Mouse (Mus musculus): ENCODE measurements at regions not wholly inside any gene's neighbourhood (a gene's known extent, or its start where the extent isn't known, plus 50 kb on each side); places are given as distances from the start of the nearest gene placed in this dataset.
"Not testable (repeated sequence)": the region's sequence is repeated elsewhere in the genome, so short reads cannot be mapped to it uniquely, and the experiment has no call there.

GRCm38 (mm10) chr13:46018903-46019430 is 54.2 kb upstream of the Atxn1 start:
- ATAC-seq (replicated peaks; ENCODE audit: insufficient number of reproducible peaks, low FRiP score, low TSS enrichment), result no peak
- WGBS (ENCODE audit: insufficient replicate concordance), result 61% methylated on average over 13 of the region's 13 CpGs
- Histone ChIP-seq H3K4me2 (no peak overlapping the region), H3K4me1 (ENCODE audit: control insufficient read depth, insufficient read depth, low read length) (peaks cover 5% of the 10 kb centered on the region; the same call in 1 of the 2 replicates), H3K27me3 (ENCODE audit: control insufficient read depth, insufficient read depth, low read length) (no peaks in the 10 kb centered on the region), H3K9me3 (replicated peaks; ENCODE audit: control insufficient read depth, low read length) (no peaks in the 10 kb centered on the region), H3K27ac (ENCODE audit: low read depth, low read length) (no peak overlapping the region), H3K4me3 (ENCODE audit: low read depth, low read length) (no peak overlapping the region), H3K9ac (ENCODE audit: low read depth, low read length) (no peak overlapping the region), H3K36me3 (ENCODE audit: control insufficient read depth, insufficient read depth, low read length) (no peaks in the 10 kb centered on the region)

GRCm38 (mm10) chr13:46017742-46018141 is 52.9 kb upstream of the Atxn1 start:
- no peak for ATAC-seq (replicated peaks; ENCODE audit: insufficient number of reproducible peaks, low FRiP score, low TSS enrichment)
- H3K4me1 ChIP-seq (ENCODE audit: control insufficient read depth, insufficient read depth, low read length), result peaks cover 5% of the 10 kb centered on the region; the same call in 1 of the 2 replicates
- H3K4me3 ChIP-seq (ENCODE audit: low read depth, low read length), result no peak overlapping the region
- no peak overlapping the region for H3K9ac ChIP-seq (ENCODE audit: low read depth, low read length)
- H3K27me3 ChIP-seq (ENCODE audit: control insufficient read depth, insufficient read depth, low read length), result no peaks in the 10 kb centered on the region
- no peak overlapping the region for H3K27ac ChIP-seq (ENCODE audit: low read depth, low read length)
- H3K36me3 ChIP-seq (ENCODE audit: control insufficient read depth, insufficient read depth, low read length), result no peaks in the 10 kb centered on the region
- WGBS (ENCODE audit: insufficient replicate concordance), result 87% methylated on average over 5 of the region's 5 CpGs
- H3K4me2 ChIP-seq, result no peak overlapping the region
- H3K9me3 ChIP-seq (replicated peaks; ENCODE audit: control insufficient read depth, low read length), result no peaks in the 10 kb centered on the region

- H3K4me1 ChIP-seq (ENCODE audit: control insufficient read depth, insufficient read depth, low read length); H3K9me3 ChIP-seq (replicated peaks; ENCODE audit: control insufficient read depth, low read length); H3K4me3 ChIP-seq (ENCODE audit: low read depth, low read length); H3K27me3 ChIP-seq (ENCODE audit: control insufficient read depth, insufficient read depth, low read length); H3K9ac ChIP-seq (ENCODE audit: low read depth, low read length); H3K27ac ChIP-seq (ENCODE audit: low read depth, low read length); H3K4me2 ChIP-seq; H3K36me3 ChIP-seq (ENCODE audit: control insufficient read depth, insufficient read depth, low read length); ATAC-seq (replicated peaks; ENCODE audit: insufficient number of reproducible peaks, low FRiP score, low TSS enrichment): not testable (repeated sequence)
- WGBS (ENCODE audit: insufficient replicate concordance), result 50% methylated on average over 2 of the region's 2 CpGs
Measured at GRCm38 (mm10) chr13:46017011-46017410, 52.2 kb upstream of the Atxn1 start.

GRCm38 (mm10) chr13:46015231-46015630 is 50.4 kb upstream of the Atxn1 start:
- 83% methylated on average over 7 of the region's 7 CpGs for WGBS (ENCODE audit: insufficient replicate concordance)
- ATAC-seq (replicated peaks; ENCODE audit: insufficient number of reproducible peaks, low FRiP score, low TSS enrichment), result no peak

GRCm38 (mm10) chr13:46014637-46015036 is 49.8 kb upstream of the Atxn1 start:
- WGBS (ENCODE audit: insufficient replicate concordance), result 68% methylated on average over 2 of the region's 2 CpGs
- Histone ChIP-seq H3K36me3 (ENCODE audit: control insufficient read depth, insufficient read depth, low read length) (no peaks in the 10 kb centered on the region), H3K9ac (ENCODE audit: low read depth, low read length) (no peak overlapping the region), H3K27me3 (ENCODE audit: control insufficient read depth, insufficient read depth, low read length) (no peaks in the 10 kb centered on the region), H3K4me1 (ENCODE audit: control insufficient read depth, insufficient read depth, low read length) (peaks cover 4% of the 10 kb centered on the region; the same call in 1 of the 2 replicates), H3K9me3 (replicated peaks; ENCODE audit: control insufficient read depth, low read length) (no peaks in the 10 kb centered on the region), H3K27ac (ENCODE audit: low read depth, low read length) (no peak overlapping the region), H3K4me2 (no peak overlapping the region), H3K4me3 (ENCODE audit: low read depth, low read length) (no peak overlapping the region)
- no peak for ATAC-seq (replicated peaks; ENCODE audit: insufficient number of reproducible peaks, low FRiP score, low TSS enrichment)

More at GRCm38 (mm10) chr13:46015231-46015630, 50.4 kb upstream of the Atxn1 start:
- no peak overlapping the region for H3K4me3 ChIP-seq (ENCODE audit: low read depth, low read length)
- no peak overlapping the region for H3K4me2 ChIP-seq
- no peaks in the 10 kb centered on the region for H3K27me3 ChIP-seq (ENCODE audit: control insufficient read depth, insufficient read depth, low read length)
- H3K4me1 ChIP-seq (ENCODE audit: control insufficient read depth, insufficient read depth, low read length), result peaks cover 5% of the 10 kb centered on the region; the same call in 1 of the 2 replicates
- H3K9ac ChIP-seq (ENCODE audit: low read depth, low read length), result no peak overlapping the region
- H3K9me3 ChIP-seq (replicated peaks; ENCODE audit: control insufficient read depth, low read length), result no peaks in the 10 kb centered on the region
- no peaks in the 10 kb centered on the region for H3K36me3 ChIP-seq (ENCODE audit: control insufficient read depth, insufficient read depth, low read length)
- H3K27ac ChIP-seq (ENCODE audit: low read depth, low read length), result no peak overlapping the region
